In the genomic region with DNA sequence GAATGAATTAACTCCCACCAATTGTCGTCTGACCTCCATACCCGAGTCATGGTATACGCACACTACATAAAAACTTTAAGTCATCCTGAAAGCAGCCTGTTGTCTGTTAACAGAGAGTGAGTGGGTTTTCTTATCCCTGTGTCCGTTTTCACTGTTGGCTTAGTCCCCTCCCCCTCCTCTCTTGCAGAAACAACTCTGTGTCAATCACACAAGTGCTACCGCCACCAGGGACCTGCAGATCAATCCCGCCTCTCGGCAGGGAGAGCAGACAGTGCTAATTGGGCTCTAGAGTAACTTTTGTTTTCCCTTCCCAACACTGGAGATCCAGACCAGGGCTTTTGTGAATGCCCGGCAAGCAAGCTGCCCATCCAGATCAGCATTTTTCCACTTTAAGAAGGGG, we compare ENCODE assay signal across 9 mouse cellular contexts. TPM values are rescaled to one million over a fixed set of nuclear protein-coding genes. Genes with fewer than 3 reads are reported as not detected.
DNase-seq lines count a peak whose midpoint lies in the region; ATAC-seq and TF ChIP-seq lines count a peak whose summit lies in the region.
"Had no signal": no experiment of that assay in that cellular context is flagged by ENCODE, and none has a peak within 500 bp of the region (broad histone marks: within the 10 kb centered on the region; RNA-seq: fewer than 3 reads in every experiment).

No protein-coding gene starts in this region.

- H3K27ac ChIP-seq in kidney, embryonic 16.5 days (ENCODE audit: low read length) = peak overlapping the region; percentile 76
- H3K27ac ChIP-seq in embryonic fibroblast, embryonic 13.5 days (ENCODE audit: insufficient read depth, low read length) = peak overlapping the region; percentile 82
- H3K27ac ChIP-seq in limb, embryonic 13.5 days = peak overlapping the region; percentile 69; the same call in 1 of the 2 replicates
- H3K27ac ChIP-seq: stomach, embryonic 15.5 days had no signal

- peaks cover 51% of the 10 kb centered on the region for H3K4me1 ChIP-seq in kidney, embryonic 16.5 days (ENCODE audit: insufficient read depth, low read length)
- peaks cover 40% of the 10 kb centered on the region for H3K4me1 ChIP-seq in embryonic fibroblast, embryonic 13.5 days (ENCODE audit: control insufficient read depth, insufficient read depth, low read length)
- peaks cover 39% of the 10 kb centered on the region for H3K4me1 ChIP-seq in limb, embryonic 13.5 days

- no peak for TF ChIP-seq POLR2A in embryonic fibroblast, embryonic 13.5 days (IDR thresholded peaks at IDR 0.05; ENCODE audit: low read depth, low read length)

- no peaks in the 10 kb centered on the region for H3K27me3 ChIP-seq in kidney, embryonic 16.5 days (ENCODE audit: insufficient read depth, low read length)
- no peaks in the 10 kb centered on the region for H3K27me3 ChIP-seq in limb, embryonic 13.5 days
- H3K27me3 ChIP-seq: stomach, embryonic 15.5 days had no signal

- H3K9me3 ChIP-seq in kidney, embryonic 16.5 days (ENCODE audit: low read length) = no peaks in the 10 kb centered on the region
- H3K9me3 ChIP-seq in limb, embryonic 13.5 days = no peaks in the 10 kb centered on the region
- H3K9me3 ChIP-seq: stomach, embryonic 15.5 days had no signal

- peak; percentile 24; the same call in 1 of the 2 replicates for ATAC-seq in kidney, embryonic 16.5 days (ENCODE audit: low FRiP score, low TSS enrichment)
- no peak for ATAC-seq in limb, embryonic 13.5 days (ENCODE audit: low FRiP score, low read depth)
- ATAC-seq in monocyte, adult 5-6 weeks (replicated peaks; ENCODE audit: insufficient number of reproducible peaks, low FRiP score, low TSS enrichment, poor library complexity, severe bottlenecking) = no peak

- no peaks in the 10 kb centered on the region for H3K36me3 ChIP-seq in kidney, embryonic 16.5 days (ENCODE audit: insufficient read depth, low read length)
- H3K36me3 ChIP-seq in limb, embryonic 13.5 days = no peaks in the 10 kb centered on the region
- H3K36me3 ChIP-seq: stomach, embryonic 15.5 days had no signal

- H3K9ac ChIP-seq in kidney, embryonic 16.5 days (replicated peaks; ENCODE audit: low read length) = no peak overlapping the region; the same call in 1 of the 2 replicates
- H3K9ac ChIP-seq in limb, embryonic 13.5 days = no peak overlapping the region
- H3K9ac ChIP-seq: stomach, embryonic 15.5 days had no signal

- intact Hi-C loops in left cerebral cortex, postnatal 25 days (cut with DNase I) = no loop called here

- H3K4me2 ChIP-seq in kidney, embryonic 16.5 days (replicated peaks; ENCODE audit: low read depth, low read length) = no peak overlapping the region
- H3K4me2 ChIP-seq in limb, embryonic 13.5 days (replicated peaks) = 0 out of 2 replicates have a peak overlapping the region, but pooled peaks have one; percentile 11
- H3K4me2 ChIP-seq: stomach, embryonic 15.5 days had no signal

- H3K4me3 ChIP-seq in kidney, embryonic 16.5 days (ENCODE audit: low read length) = no peak overlapping the region
- no peak overlapping the region for H3K4me3 ChIP-seq in embryonic fibroblast, embryonic 13.5 days (ENCODE audit: insufficient read depth, low read length)
- H3K4me3 ChIP-seq in limb, embryonic 13.5 days = no peak overlapping the region
- H3K4me3 ChIP-seq: stomach, embryonic 15.5 days had no signal

- TF ChIP-seq CTCF in embryonic fibroblast, embryonic 13.5 days (IDR thresholded peaks at IDR 0.05; ENCODE audit: borderline replicate concordance, insufficient read depth, low read length) = no peak

- DNase-seq in kidney, adult 9 months = no peak
- DNase-seq in retina, embryonic 14.5 days (ENCODE audit: low spot score) = peak; percentile 67
- DNase-seq in urinary bladder, postnatal 4 days (ENCODE audit: low spot score in 2 of 2) = no peak
- no peak for DNase-seq in left cerebral cortex, postnatal 25 days (ENCODE audit: low spot score in 2 of 2)

- 8% methylated on average over 8 of the region's 8 CpGs for WGBS in kidney, embryonic 16.5 days
- 14% methylated on average over 8 of the region's 8 CpGs for WGBS in limb, embryonic 13.5 days

RNA-seq across cellular contexts. Expression of gene Arhgef18, which starts 24.6 kb away (rescaled TPM):
- polyA plus RNA-seq in kidney, embryonic 16.5 days (2015; fragmentation: Nextera tagmentation; extraction: Ambion mirVana) = 11.6 and 12.1 TPM in 2 replicates
- polyA plus RNA-seq in embryonic fibroblast, embryonic 13.5 days (2011; ENCODE audit: insufficient read length, low read depth, missing spikeins) = 19.8 and 21.2 TPM in 2 replicates
- 8.4 and 10.4 TPM in 2 replicates for polyA plus RNA-seq in limb, embryonic 13.5 days (2015; fragmentation: Nextera tagmentation; extraction: Ambion mirVana)
- 44.8 to 134 TPM (median 53.5 TPM) in 3 replicates for total RNA-seq in monocyte, adult 5-6 weeks (2017)
- 10 to 100 TPM; 43.8 to 45.2 TPM for total RNA-seq in left cerebral cortex, postnatal 25 days (2021)

RNA-seq across cellular contexts. Expression of gene Pex11g, which starts 50.0 kb away (rescaled TPM):
- 8.7 and 10.1 TPM in 2 replicates for polyA plus RNA-seq in kidney, embryonic 16.5 days (2015; fragmentation: Nextera tagmentation; extraction: Ambion mirVana)
- polyA plus RNA-seq in embryonic fibroblast, embryonic 13.5 days (2011; ENCODE audit: insufficient read length, low read depth, missing spikeins) = 3.8 and 5.9 TPM in 2 replicates
- 4.5 and 6.3 TPM in 2 replicates for polyA plus RNA-seq in limb, embryonic 13.5 days (2015; fragmentation: Nextera tagmentation; extraction: Ambion mirVana)
- 1.7 to 2.1 TPM in 2 of 3 replicates, not detected in the other for total RNA-seq in monocyte, adult 5-6 weeks (2017)
- total RNA-seq in left cerebral cortex, postnatal 25 days (2021) = 1 to 10 TPM in 1 of 2 experiments, under 1 TPM in 1; 0.44 to 1.1 TPM

RNA-seq across cellular contexts. Expression of gene Tex45, which starts 53.2 kb away (rescaled TPM):
- polyA plus RNA-seq in kidney, embryonic 16.5 days (2015; fragmentation: Nextera tagmentation; extraction: Ambion mirVana) = 0.19 TPM in 1 of 2 replicates, not detected in the other
- polyA plus RNA-seq in embryonic fibroblast, embryonic 13.5 days (2011; ENCODE audit: insufficient read length, low read depth, missing spikeins) = not detected in 2 replicates
- polyA plus RNA-seq in limb, embryonic 13.5 days (2015; fragmentation: Nextera tagmentation; extraction: Ambion mirVana) = not detected in 2 replicates
- total RNA-seq in monocyte, adult 5-6 weeks (2017) = 0.29 TPM in 1 of 3 replicates, not detected in the others
- not detected for total RNA-seq in left cerebral cortex, postnatal 25 days (2021)
- polyA plus RNA-seq: stomach, embryonic 15.5 days had no signal
